Mouse (Mus musculus) G1E (cell line): ENCODE measurements around the gene Rab37.

Experiments
- CTCF ChIP-seq: IDR thresholded peaks from 2 replicates; pipeline ENCODE4 v1.5.1; 2012; ENCODE audit warnings: low read depth, low read length, inconsistent platforms, mixed read lengths
- GATA1 ChIP-seq: IDR thresholded peaks from 2 replicates; pipeline ENCODE4 v1.6.1; 2012; ENCODE audit warnings: borderline replicate concordance, low read length, inconsistent platforms, mixed read lengths
- POLR2AphosphoS5 ChIP-seq: IDR thresholded peaks from 2 replicates; pipeline ENCODE4 v1.6.1; 2012; ENCODE audit warnings: low read depth, low read length, inconsistent platforms; ENCODE audit not compliant: insufficient replicate concordance
- TAL1 ChIP-seq: conservative IDR thresholded peaks from 2 replicates; pipeline ENCODE4 v1.6.1; 2012; ENCODE audit warnings: low read depth, low read length, inconsistent platforms, mixed read lengths

- no peak for TF ChIP-seq CTCF
- no peak for TF ChIP-seq TAL1
- no peak for TF ChIP-seq GATA1
- TF ChIP-seq POLR2AphosphoS5, result no peak
These were observed 18.2 kb upstream of the Rab37 start for GRCm38 (mm10) chr11:115073002-115073401.
